Mouse (Mus musculus) B cell, adult (primary cell): ENCODE results near the gene Gm11077. TPM values are rescaled to one million over a fixed set of nuclear protein-coding genes. Genes with fewer than 3 reads are reported as not detected.

Experiments used
- total RNA-seq: library from RNA; stranded (reverse); gene quantifications from 4 replicates; pipeline ENCODE4 v1.2.4, GENCODE M21; 2023; ENCODE audit not compliant: inconsistent age

Gene Gm11077
- not detected in 4 replicates for total RNA-seq

DNA sequence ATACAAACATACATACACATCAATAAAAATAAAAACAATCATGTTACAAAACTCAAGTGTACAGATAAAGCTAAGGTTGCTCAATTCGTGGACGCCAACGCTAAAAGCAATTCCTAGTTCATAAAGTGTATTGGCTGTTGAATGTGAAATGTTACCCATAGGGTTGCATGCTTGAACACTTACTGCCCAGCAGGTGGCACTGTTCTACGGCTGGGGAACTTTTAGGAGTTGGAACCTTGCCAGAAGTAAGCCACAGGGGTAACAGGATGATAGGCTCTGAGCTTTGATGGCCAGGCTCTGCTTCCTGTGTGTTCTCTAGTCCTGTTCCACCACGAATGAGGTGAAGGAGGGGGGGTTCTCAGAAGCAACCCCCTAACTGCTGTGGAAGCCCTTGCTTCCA, at the start of gene Gm11077:
Gene Gm11077 (plus strand): TSS at position 13 of the 400 bp plus-strand sequence.

Other genes starting within 250 kb of the Gm11077 start
- 59.4 to 66.3 TPM (median 62.3 TPM) in 4 replicates for gene Aebp2, start 106.6 kb upstream of the Gm11077 start, total RNA-seq